Mouse (Mus musculus): ENCODE measurements around the gene Tmem205. TPM values are rescaled to one million over a fixed set of nuclear protein-coding genes. Genes with fewer than 3 reads are reported as not detected.

Tmem205 gene
- polyA plus RNA-seq, 1 experiment from 2014 or later, result 59.6 TPM

GRCm38 (mm10) chr9:21951977-21952376, 24.6 kb upstream of the Tmem205 start:
- Histone ChIP-seq H3K4me2 (ENCODE audit: low read length) (no peak overlapping the region), H3K9ac (ENCODE audit: low read length) (no peak overlapping the region), H3K27me3 (replicated peaks; ENCODE audit: control insufficient read depth, insufficient read depth, low read length) (peaks cover under 1% of the 10 kb centered on the region; the same call in 1 of the 2 replicates), H3K27ac (ENCODE audit: low read depth) (no peak overlapping the region), H3K4me3 (ENCODE audit: low read depth, low read length) (no peak overlapping the region), H3K9me3 (ENCODE audit: control insufficient read depth, low read length) (no peaks in the 10 kb centered on the region), H3K36me3 (ENCODE audit: control insufficient read depth, insufficient read depth, low read length) (no peaks in the 10 kb centered on the region), H3K4me1 (replicated peaks; ENCODE audit: control insufficient read depth, insufficient read depth, low read length) (peaks cover 3% of the 10 kb centered on the region; the same call in 1 of the 2 replicates)
- no peak for ATAC-seq (replicated peaks; ENCODE audit: low FRiP score, low TSS enrichment, low read depth)
- DNase-seq (ENCODE audit: low spot score), result no peak
- 66% methylated on average over 3 of the region's 3 CpGs for WGBS

GRCm38 (mm10) chr9:21950322-21950721, 23.0 kb upstream of the Tmem205 start:
- H3K36me3 ChIP-seq (ENCODE audit: control insufficient read depth, insufficient read depth, low read length), result no peaks in the 10 kb centered on the region
- no peak overlapping the region for H3K4me3 ChIP-seq (ENCODE audit: low read depth, low read length)
- H3K4me2 ChIP-seq (ENCODE audit: low read length), result no peak overlapping the region
- DNase-seq (ENCODE audit: low spot score) (peak; percentile 99), ATAC-seq (replicated peaks; ENCODE audit: low FRiP score, low TSS enrichment, low read depth) (no peak)
- 20% methylated on average over 11 of the region's 11 CpGs for WGBS
- H3K4me1 ChIP-seq (replicated peaks; ENCODE audit: control insufficient read depth, insufficient read depth, low read length), result 0 out of 2 replicates have a peak, but pooled peaks cover 3% of the 10 kb centered on the region
- no peaks in the 10 kb centered on the region for H3K9me3 ChIP-seq (ENCODE audit: control insufficient read depth, low read length)
- H3K27ac ChIP-seq (ENCODE audit: low read depth), result no peak overlapping the region
- H3K9ac ChIP-seq (ENCODE audit: low read length), result no peak overlapping the region
- H3K27me3 ChIP-seq (replicated peaks; ENCODE audit: control insufficient read depth, insufficient read depth, low read length), result peaks cover 6% of the 10 kb centered on the region; the same call in 1 of the 2 replicates

- DNase-seq (ENCODE audit: low spot score) (no peak), ATAC-seq (replicated peaks; ENCODE audit: low FRiP score, low TSS enrichment, low read depth) (no peak)
- H3K4me3 ChIP-seq (ENCODE audit: low read depth, low read length), result no peak overlapping the region
- 63% methylated on average over 6 of the region's 6 CpGs for WGBS
- H3K27ac ChIP-seq (ENCODE audit: low read depth), result no peak overlapping the region
- no peak overlapping the region for H3K4me2 ChIP-seq (ENCODE audit: low read length)
- no peaks in the 10 kb centered on the region for H3K9me3 ChIP-seq (ENCODE audit: control insufficient read depth, low read length)
- H3K9ac ChIP-seq (ENCODE audit: low read length), result no peak overlapping the region
- H3K4me1 ChIP-seq (replicated peaks; ENCODE audit: control insufficient read depth, insufficient read depth, low read length), result 0 out of 2 replicates have a peak, but pooled peaks cover 3% of the 10 kb centered on the region
- H3K36me3 ChIP-seq (ENCODE audit: control insufficient read depth, insufficient read depth, low read length), result no peaks in the 10 kb centered on the region
- H3K27me3 ChIP-seq (replicated peaks; ENCODE audit: control insufficient read depth, insufficient read depth, low read length), result peaks cover 6% of the 10 kb centered on the region; the same call in 1 of the 2 replicates
These were observed 21.4 kb upstream of the Tmem205 start for GRCm38 (mm10) chr9:21948790-21949189.

GRCm38 (mm10) chr9:21948146-21948545, 20.8 kb upstream of the Tmem205 start:
- WGBS, result 50% methylated on average over 8 of the region's 8 CpGs
- H3K36me3 ChIP-seq (ENCODE audit: control insufficient read depth, insufficient read depth, low read length), result no peaks in the 10 kb centered on the region
- 0 out of 2 replicates have a peak, but pooled peaks cover 3% of the 10 kb centered on the region for H3K4me1 ChIP-seq (replicated peaks; ENCODE audit: control insufficient read depth, insufficient read depth, low read length)
- no peak overlapping the region for H3K4me3 ChIP-seq (ENCODE audit: low read depth, low read length)
- DNase-seq (ENCODE audit: low spot score) (no peak), ATAC-seq (replicated peaks; ENCODE audit: low FRiP score, low TSS enrichment, low read depth) (no peak)
- peaks cover 6% of the 10 kb centered on the region; the same call in 1 of the 2 replicates for H3K27me3 ChIP-seq (replicated peaks; ENCODE audit: control insufficient read depth, insufficient read depth, low read length)
- no peak overlapping the region for H3K27ac ChIP-seq (ENCODE audit: low read depth)
- H3K9me3 ChIP-seq (ENCODE audit: control insufficient read depth, low read length), result no peaks in the 10 kb centered on the region
- no peak overlapping the region for H3K4me2 ChIP-seq (ENCODE audit: low read length)
- no peak overlapping the region for H3K9ac ChIP-seq (ENCODE audit: low read length)

DNA sequence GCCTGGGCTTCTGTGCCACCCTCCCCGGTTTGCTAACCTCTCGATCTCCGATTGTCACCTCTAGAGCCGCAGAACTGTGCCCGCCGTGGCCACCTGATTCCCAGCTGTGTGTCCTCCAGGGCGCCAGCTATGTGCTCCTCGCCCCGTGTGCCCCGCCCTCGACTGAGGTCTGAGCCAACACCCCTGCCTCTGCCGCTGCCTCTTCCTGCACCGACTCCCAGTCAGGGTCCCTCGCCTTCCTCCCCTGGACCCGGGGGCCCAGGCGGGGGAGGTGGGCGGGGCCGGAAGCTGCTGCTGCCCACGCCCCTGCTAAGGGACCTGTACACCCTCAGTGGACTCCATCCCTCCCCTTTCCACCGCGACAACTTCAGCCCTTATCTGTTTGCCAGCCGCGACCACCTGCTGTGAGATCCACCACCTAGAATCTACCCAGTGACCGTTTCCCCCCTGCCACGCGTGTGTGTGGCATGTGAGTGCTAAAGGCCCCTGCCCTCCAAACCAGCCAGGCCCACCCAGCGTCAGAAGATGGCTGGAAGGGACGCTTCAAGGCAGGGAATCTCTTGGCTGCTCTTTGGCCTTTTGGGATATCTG, 20.3 kb upstream of the Tmem205 start:
- Histone ChIP-seq H3K36me3 (ENCODE audit: control insufficient read depth, insufficient read depth, low read length) (no peaks in the 10 kb centered on the region), H3K27me3 (replicated peaks; ENCODE audit: control insufficient read depth, insufficient read depth, low read length) (peaks cover 6% of the 10 kb centered on the region; the same call in 1 of the 2 replicates), H3K27ac (ENCODE audit: low read depth) (no peak overlapping the region), H3K9ac (ENCODE audit: low read length) (no peak overlapping the region), H3K4me1 (replicated peaks; ENCODE audit: control insufficient read depth, insufficient read depth, low read length) (0 out of 2 replicates have a peak, but pooled peaks cover 3% of the 10 kb centered on the region), H3K9me3 (ENCODE audit: control insufficient read depth, low read length) (no peaks in the 10 kb centered on the region), H3K4me3 (ENCODE audit: low read depth, low read length) (no peak overlapping the region), H3K4me2 (ENCODE audit: low read length) (peak overlapping the region; percentile 18; the same call in 1 of the 2 replicates)
- 6% methylated on average over 28 of the region's 28 CpGs for WGBS
- no peak for ATAC-seq (replicated peaks; ENCODE audit: low FRiP score, low TSS enrichment, low read depth)
- DNase-seq (ENCODE audit: low spot score), result no peak

DNA sequence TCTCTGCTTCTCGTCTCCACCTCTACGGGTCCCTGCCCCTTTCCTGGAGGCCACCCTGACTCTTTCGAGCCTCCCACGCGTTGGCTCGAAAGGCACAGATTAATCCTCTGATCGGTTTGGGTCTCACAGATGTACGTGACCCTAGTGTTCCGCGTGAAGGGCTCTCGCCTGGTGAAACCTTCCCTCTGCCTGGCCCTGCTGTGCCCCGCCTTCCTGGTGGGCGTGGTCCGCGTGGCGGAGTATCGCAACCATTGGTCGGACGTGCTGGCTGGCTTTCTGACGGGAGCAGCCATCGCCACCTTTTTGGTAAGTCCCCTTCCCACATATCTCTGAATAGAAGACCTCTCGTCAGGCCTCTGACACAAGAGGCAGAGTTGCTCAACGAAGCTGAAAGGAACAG, 16.9 kb upstream of the Tmem205 start:
- Histone ChIP-seq H3K27me3 (replicated peaks; ENCODE audit: control insufficient read depth, insufficient read depth, low read length) (peaks cover 6% of the 10 kb centered on the region; the same call in 1 of the 2 replicates), H3K36me3 (ENCODE audit: control insufficient read depth, insufficient read depth, low read length) (no peaks in the 10 kb centered on the region), H3K4me3 (ENCODE audit: low read depth, low read length) (no peak overlapping the region), H3K4me1 (replicated peaks; ENCODE audit: control insufficient read depth, insufficient read depth, low read length) (0 out of 2 replicates have a peak, but pooled peaks cover 3% of the 10 kb centered on the region), H3K4me2 (ENCODE audit: low read length) (no peak overlapping the region; the same call in 1 of the 2 replicates), H3K27ac (ENCODE audit: low read depth) (no peak overlapping the region), H3K9me3 (ENCODE audit: control insufficient read depth, low read length) (no peaks in the 10 kb centered on the region), H3K9ac (ENCODE audit: low read length) (no peak overlapping the region)
- DNase-seq (ENCODE audit: low spot score) (no peak), ATAC-seq (replicated peaks; ENCODE audit: low FRiP score, low TSS enrichment, low read depth) (no peak)
- WGBS, result 17% methylated on average over 23 of the region's 23 CpGs

DNA sequence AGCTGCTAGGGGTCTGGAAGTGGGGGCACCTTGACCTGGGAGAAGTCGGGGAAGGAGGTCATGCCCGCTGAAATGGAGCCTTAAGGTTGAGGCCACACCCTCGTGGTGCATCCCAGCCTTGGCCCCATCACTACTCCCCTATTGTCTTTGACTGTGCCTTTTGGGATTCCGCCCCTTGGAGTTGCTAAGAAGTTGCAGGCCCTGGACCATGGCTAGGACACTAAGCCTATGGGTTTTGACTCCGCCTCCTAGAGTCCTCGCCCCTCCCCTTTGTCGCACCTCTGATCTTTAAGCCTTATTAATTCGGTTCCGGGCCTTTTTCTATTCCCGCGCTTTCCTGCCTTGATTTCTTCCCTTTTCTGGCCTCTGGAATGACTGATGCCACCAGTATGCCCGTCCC, 16.3 kb upstream of the Tmem205 start:
- H3K4me1 ChIP-seq (replicated peaks; ENCODE audit: control insufficient read depth, insufficient read depth, low read length), result 0 out of 2 replicates have a peak, but pooled peaks cover 3% of the 10 kb centered on the region
- H3K4me3 ChIP-seq (ENCODE audit: low read depth, low read length), result no peak overlapping the region
- ATAC-seq (replicated peaks; ENCODE audit: low FRiP score, low TSS enrichment, low read depth) (no peak), DNase-seq (ENCODE audit: low spot score) (no peak)
- H3K9me3 ChIP-seq (ENCODE audit: control insufficient read depth, low read length), result no peaks in the 10 kb centered on the region
- 43% methylated on average over 12 of the region's 12 CpGs for WGBS
- H3K27me3 ChIP-seq (replicated peaks; ENCODE audit: control insufficient read depth, insufficient read depth, low read length), result peaks cover 6% of the 10 kb centered on the region; the same call in 1 of the 2 replicates
- no peaks in the 10 kb centered on the region for H3K36me3 ChIP-seq (ENCODE audit: control insufficient read depth, insufficient read depth, low read length)
- H3K27ac ChIP-seq (ENCODE audit: low read depth), result no peak overlapping the region
- H3K9ac ChIP-seq (ENCODE audit: low read length), result no peak overlapping the region
- H3K4me2 ChIP-seq (ENCODE audit: low read length), result no peak overlapping the region

DNA sequence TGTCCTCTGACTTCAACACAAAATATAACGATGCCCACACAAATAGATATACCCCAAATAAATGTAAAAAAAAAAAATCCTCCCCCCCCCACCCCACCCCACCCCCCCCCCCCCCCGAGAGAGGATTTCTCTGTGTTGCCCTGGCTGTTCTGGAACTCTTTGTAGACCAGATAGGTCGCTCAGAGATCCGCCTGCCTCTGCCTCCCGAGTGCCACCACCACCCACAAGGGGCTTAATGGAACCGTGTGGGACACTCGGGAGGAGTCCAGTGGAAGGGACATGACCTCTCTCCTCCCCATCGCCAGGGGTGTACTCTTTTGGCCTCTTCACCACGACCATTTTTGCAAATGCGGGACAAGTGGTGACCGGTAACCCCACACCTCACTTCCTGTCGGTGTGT, 15.7 kb upstream of the Tmem205 start:
- no peak for ATAC-seq (replicated peaks; ENCODE audit: low FRiP score, low TSS enrichment, low read depth)
- WGBS, result 70% methylated on average over 12 of the region's 12 CpGs

More for the DNA sequence above, 15.7 kb upstream of the Tmem205 start:
- 0 out of 2 replicates have a peak, but pooled peaks cover 5% of the 10 kb centered on the region for H3K4me1 ChIP-seq (replicated peaks; ENCODE audit: control insufficient read depth, insufficient read depth, low read length)
- no peak overlapping the region for H3K27ac ChIP-seq (ENCODE audit: low read depth)
- H3K27me3 ChIP-seq (replicated peaks; ENCODE audit: control insufficient read depth, insufficient read depth, low read length), result peaks cover 6% of the 10 kb centered on the region; the same call in 1 of the 2 replicates
- H3K9ac ChIP-seq (ENCODE audit: low read length), result no peak overlapping the region
- DNase-seq (ENCODE audit: low spot score), result no peak
- no peak overlapping the region for H3K4me3 ChIP-seq (ENCODE audit: low read depth, low read length)
- H3K4me2 ChIP-seq (ENCODE audit: low read length), result no peak overlapping the region
- H3K9me3 ChIP-seq (ENCODE audit: control insufficient read depth, low read length), result no peaks in the 10 kb centered on the region
- H3K36me3 ChIP-seq (ENCODE audit: control insufficient read depth, insufficient read depth, low read length), result no peaks in the 10 kb centered on the region

Measured in intestine, embryonic 14.5 days (tissue).